Mouse (Mus musculus) embryonic stem cell, embryonic (primary cell): Measurements from ENCODE around the gene Defa26.
"Not testable (repeated sequence)": the region's sequence is repeated elsewhere in the genome, so short reads cannot be mapped to it uniquely, and the experiment has no call there.

Experiments
- CTCF ChIA-PET, 4 experiments: fragments of 300-600 bp in 2 of 4; fragments of 350-600 bp in 2 of 4; sonication (Branson Sonifier 250); formaldehyde crosslinking; loops; one replicate each; lab custom pipeline; 2022; ENCODE audit warnings: inconsistent platforms in 2 of 4; lab: Charles Lee
- POLR2A ChIA-PET, 4 experiments: fragments of 300-600 bp in 2 of 4; fragments of 350-600 bp in 2 of 4; sonication (Branson Sonifier 250); formaldehyde crosslinking; loops; one replicate each; lab custom pipeline; 2022; ENCODE audit warnings: antibody characterized with exemption in 4 of 4, inconsistent platforms in 1 of 4; lab: Charles Lee

Gene Defa26

GRCm38 (mm10) chr8:21617883-21618282 lies at the start of gene Defa26:
Defa26 (plus strand) TSS chr8:21618183.
- POLR2A ChIA-PET, CTCF ChIA-PET: not testable (repeated sequence)

DNA sequence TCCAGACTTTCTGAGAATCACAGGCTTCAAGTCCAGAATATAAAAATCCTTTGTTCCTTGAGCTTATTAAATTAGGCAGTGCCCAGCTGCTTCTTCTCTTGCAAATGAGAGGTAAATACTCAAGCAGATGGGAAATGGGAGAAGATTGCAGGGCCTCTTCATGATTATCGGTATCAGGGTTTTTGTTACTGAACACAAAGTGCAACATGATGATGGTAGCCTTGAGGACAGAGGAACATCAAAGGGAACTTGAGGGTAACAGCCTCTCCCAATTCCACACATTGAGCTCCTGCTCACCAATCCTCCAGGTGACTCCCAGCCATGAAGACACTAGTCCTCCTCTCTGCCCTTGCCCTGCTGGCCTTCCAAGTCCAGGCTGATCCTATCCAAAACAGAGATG lies 35.3 kb upstream of the Defa26 start, which contains the start of gene Defa28:
Gene Defa28 (plus strand): TSS at position 301 of the 400 bp plus-strand sequence.
- POLR2A ChIA-PET, result not testable (repeated sequence)

GRCm38 (mm10) chr8:21594408-21594807 lies 23.6 kb upstream of the Defa26 start, which contains the start of gene Gm7861:
Gm7861 (minus strand) TSS chr8:21594508.
- CTCF ChIA-PET, POLR2A ChIA-PET: not testable (repeated sequence)

More for the DNA sequence above, 35.3 kb upstream of the Defa26 start, which contains the start of gene Defa28:
- CTCF ChIA-PET, result not testable (repeated sequence)

GRCm38 (mm10) chr8:21655480-21655879 lies 37.5 kb downstream of the Defa26 start, which contains the start of gene Defa17:
Defa17 (plus strand) TSS chr8:21655780.
- POLR2A ChIA-PET, result not testable (repeated sequence)

DNA sequence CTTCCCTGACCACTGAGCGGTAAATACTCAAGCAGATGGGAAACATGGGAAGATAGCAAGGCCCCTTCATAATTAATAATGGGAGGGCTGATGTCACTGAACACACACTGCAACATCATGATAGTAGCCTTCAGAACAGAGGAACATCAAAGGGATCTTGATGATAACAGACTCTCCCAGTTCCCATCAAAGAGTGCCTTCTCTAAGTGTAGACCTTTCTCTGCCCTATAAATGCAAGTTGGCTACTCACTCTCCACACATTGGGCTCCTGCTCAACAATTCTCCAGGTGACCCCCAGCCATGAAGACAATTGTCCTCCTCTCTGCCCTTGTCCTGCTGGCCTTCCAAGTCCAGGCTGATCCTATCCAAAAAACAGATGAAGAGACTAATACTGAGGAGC lies 47.5 kb downstream of the Defa26 start, which contains the start of gene Defa34:
Gene Defa34 (plus strand): TSS at position 301 of the 400 bp plus-strand sequence.
- POLR2A ChIA-PET, CTCF ChIA-PET: not testable (repeated sequence)

More at GRCm38 (mm10) chr8:21655480-21655879, 37.5 kb downstream of the Defa26 start, which contains the start of gene Defa17:
- CTCF ChIA-PET, result not testable (repeated sequence)
